Mouse (Mus musculus) MN1 (cell line): ENCODE results near the gene Gm10272.
"Not testable (repeated sequence)": the region's sequence is repeated elsewhere in the genome, so short reads cannot be mapped to it uniquely, and the experiment has no call there.

Source experiments
- DNase-seq: peaks from one replicate; pipeline ENCODE4 v3.0.0-alpha.2; 2016; ENCODE audit warnings: low spot score

Gm10272 gene

DNA sequence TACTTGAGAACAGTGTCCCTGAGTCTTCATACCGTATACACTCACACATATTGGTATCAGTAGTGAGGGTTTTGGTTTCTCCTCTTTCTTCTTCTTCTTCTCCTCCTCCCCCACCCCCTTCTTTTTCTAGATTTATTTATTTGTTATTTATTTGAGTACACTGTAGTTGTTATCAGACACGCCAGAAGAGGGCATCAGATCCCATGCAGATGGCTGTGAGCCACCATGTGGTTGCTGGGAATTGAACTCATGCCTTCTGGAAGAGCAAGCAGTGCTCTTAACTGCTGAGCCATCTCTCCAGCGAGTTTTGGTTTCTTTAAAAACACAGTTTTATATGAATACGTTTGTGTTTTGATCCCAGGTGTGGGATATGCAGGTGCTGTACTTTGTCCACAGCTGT, 21.9 kb downstream of the Gm10272 start:
- no peak for DNase-seq

DNA sequence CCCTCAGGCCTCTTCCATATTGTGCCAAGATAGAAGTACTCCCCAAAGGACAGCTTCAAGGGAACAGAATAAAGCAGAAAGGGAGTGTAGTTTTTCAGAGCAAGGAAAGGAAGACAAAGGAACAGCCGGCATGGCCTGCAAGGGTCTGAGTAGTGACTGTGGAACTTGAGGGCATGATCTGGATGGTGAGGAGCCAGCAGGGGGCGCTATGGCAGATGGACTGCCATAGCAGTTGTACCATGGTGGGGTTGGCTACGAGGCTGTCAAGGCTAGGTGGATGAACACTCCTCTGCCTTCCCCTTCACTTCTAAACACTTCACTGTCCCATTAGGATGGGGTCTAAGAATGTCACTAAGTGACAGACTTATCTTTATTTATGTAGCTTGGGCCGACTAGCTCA, 22.8 kb downstream of the Gm10272 start:
- no peak for DNase-seq

DNA sequence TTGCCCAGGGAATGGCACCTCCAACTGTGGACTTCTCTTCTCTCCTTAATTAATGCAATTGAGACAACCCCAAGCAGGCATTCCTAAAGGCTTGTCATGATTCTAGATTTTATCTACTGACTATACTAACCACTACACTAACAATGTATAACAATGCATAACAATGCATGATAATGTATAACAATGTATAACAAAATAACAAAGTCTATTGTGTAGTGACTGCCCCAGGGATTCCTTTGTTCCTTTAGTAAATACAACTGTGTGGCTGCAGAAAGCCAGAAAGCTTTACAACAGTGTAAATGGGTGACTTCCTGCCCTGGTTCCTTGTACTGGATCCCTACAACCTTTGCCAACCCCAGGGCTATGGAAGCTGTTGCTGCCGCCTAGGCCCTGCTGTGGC, 29.5 kb downstream of the Gm10272 start:
- no peak for DNase-seq

DNA sequence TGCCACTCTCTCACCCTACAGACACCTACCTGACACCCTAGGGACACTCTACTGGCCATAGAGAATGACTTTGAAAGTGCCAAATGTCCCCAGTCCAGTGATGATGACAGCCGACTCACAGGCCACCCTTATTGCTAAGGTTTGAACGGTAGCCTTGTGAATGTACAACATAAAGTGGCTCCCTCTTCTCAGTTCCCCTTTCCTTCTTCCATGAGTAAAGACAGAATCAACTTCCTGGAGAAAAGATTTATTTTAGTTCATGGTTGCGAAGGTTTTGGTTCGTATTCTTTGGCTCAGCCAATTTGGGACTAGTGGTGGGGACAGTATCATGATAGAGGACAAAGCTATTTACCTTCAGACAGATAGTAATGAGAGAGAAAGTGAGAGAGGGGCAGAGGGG, 32.5 kb downstream of the Gm10272 start:
- no peak for DNase-seq

- DNase-seq: not testable (repeated sequence)
These were observed 35.7 kb downstream of the Gm10272 start, which contains the start of gene Gm18596 for GRCm38 (mm10) chr10:77741924-77742688. Gene Gm18596, minus strand, starts transcription at chr10:77742638.

GRCm38 (mm10) chr10:77750686-77751085, 44.3 kb downstream of the Gm10272 start:
- not testable (repeated sequence) for DNase-seq

DNA sequence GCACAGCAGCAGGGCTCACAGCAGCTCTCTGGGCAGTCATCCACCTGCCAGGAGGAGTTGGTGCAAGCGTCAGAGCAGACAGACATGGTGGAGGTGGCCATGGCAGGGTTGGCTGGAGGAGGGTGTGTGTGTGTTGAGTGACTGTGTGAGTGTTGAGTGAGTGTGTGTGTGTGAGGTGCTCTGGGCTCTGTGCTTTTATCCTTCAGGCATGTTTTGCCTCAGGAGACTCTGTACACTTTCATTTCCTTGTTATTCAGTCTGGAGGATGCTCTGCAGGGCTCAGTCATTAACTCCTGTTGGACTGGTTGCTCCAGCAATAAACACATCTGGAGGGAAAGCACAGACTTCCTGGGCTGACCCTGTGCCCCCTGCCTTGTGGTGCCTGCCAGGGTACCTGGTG, 44.8 kb downstream of the Gm10272 start, which contains the start of gene Gm9736:
TSS of gene Gm9736 (minus strand) at position 101 of the 400 bp plus-strand sequence.
- DNase-seq: not testable (repeated sequence)

DNA sequence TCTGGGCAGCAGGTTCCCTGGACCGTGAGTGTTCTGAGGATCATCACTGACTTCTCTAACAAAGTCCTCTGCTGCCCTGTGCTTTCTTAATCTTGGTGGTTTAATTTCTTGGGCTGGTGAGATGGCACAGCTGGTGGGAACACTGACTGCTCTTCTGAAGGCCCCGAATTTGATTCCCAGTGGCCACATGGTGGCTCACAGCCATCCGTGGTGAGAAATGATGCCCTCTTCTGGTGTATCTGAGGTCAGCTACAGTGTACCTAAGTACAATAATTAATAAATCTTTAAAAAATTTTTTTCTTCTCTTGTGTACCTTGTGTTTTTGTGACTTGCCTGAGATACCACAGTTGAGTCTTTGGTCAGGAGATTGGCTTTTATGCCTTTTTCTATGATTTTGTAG, 45.9 kb downstream of the Gm10272 start:
- DNase-seq: not testable (repeated sequence)

- no peak for DNase-seq
These were observed 47.0 kb downstream of the Gm10272 start for GRCm38 (mm10) chr10:77753448-77753847.
